Mouse (Mus musculus) liver, postnatal 0 days (tissue): Measurements from ENCODE around the gene Mpst.

Experiments
- CTCF ChIP-seq: sonication (generic); IDR thresholded peaks from 2 replicates; pipeline ENCODE4 v1.5.1; 2016; ENCODE audit warnings: antibody characterized with exemption, low read depth
- EP300 ChIP-seq: IDR thresholded peaks from 2 replicates; pipeline ENCODE4 v1.6.1; 2016; ENCODE audit warnings: antibody characterized with exemption, low read depth, mild to moderate bottlenecking

GRCm38 (mm10) chr15:78365916-78366315 is 40.3 kb upstream of the Mpst start:
- TF ChIP-seq CTCF (no peak), EP300 (no peak)
